Mouse (Mus musculus): ENCODE data around the gene Jakmip3. TPM values are rescaled to one million over a fixed set of nuclear protein-coding genes. Genes with fewer than 3 reads are reported as not detected.

The Jakmip3 gene
- total and polyA plus RNA-seq, 3 experiments = not detected

DNA sequence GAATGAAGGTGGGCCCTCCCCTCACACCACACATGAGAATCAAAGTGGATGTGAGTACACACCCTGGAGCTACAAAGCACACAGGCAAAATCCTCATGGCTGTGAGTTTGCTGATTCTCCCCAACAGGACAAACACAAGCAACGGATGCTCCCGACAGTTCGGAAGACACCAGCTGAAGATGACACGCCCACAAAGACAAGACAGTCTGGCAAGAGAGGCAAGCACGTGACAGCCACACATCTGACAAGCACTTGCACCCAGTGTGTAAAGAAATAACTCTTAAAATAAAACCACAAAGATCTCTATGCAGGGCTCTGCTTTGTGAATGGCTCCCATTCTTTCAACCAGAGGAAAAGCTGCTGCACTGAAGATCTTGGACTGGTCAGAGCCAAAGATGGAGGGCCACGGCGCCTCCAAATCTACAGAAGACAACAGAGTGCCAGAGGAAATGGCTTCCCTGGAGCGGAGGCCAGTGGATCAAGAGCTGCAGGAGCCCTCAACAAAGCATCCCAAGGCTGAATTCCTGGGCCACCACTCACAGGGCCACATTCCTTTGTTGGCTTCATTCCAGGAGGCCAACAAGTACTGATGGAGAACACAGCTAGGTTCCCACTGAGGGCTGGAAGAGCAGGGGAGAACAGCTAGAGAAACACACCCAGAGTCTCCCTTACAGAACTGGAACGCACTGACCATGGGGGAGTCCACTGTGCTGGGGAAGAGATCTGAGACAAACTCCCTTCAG, 167.5 kb downstream of the Jakmip3 start:
- H3K27ac ChIP-seq (ENCODE audit: insufficient read depth, low read depth) = no peak overlapping the region
- H3K79me2 ChIP-seq (replicated peaks; ENCODE audit: control insufficient read depth, extremely low read depth, insufficient read depth, poor library complexity, severe bottlenecking) = no peaks in the 10 kb centered on the region
- dilution Hi-C loops (cut with MboI; ENCODE audit: extremely low pct_ligation_motif_present, extremely low pct_unique_long_range_greater_than_20kb, low sequenced_read_pairs) (no loop called here), in situ Hi-C loops (cut with MboI; ENCODE audit: low pct_ligation_motif_present, low pct_unique_long_range_greater_than_20kb, low sequenced_read_pairs) (loop anchor here (25.0 kb wide), 1 partner anchor 379 kb away; no protein-coding TSS in a partner anchor)
- peaks cover 74% of the 10 kb centered on the region for H3K27me3 ChIP-seq (replicated peaks)
- no peak overlapping the region for H3K9ac ChIP-seq (ENCODE audit: insufficient read depth, low read depth)
- no peak for TF ChIP-seq TBP (conservative IDR thresholded peaks at IDR 0.05; ENCODE audit: low read depth, low read length)
- H3K9me3 ChIP-seq (replicated peaks; ENCODE audit: low read length) = no peaks in the 10 kb centered on the region
- H3K36me3 ChIP-seq (replicated peaks in 1 of 2; ENCODE audit: control insufficient read depth in 1 of 2, insufficient read depth in 1 of 2, low read length in 1 of 2) = no peaks in the 10 kb centered on the region
- H3K4me1 ChIP-seq (ENCODE audit: control insufficient read depth in 1 of 2, insufficient read depth in 2 of 2) = no peaks in the 10 kb centered on the region
- no peak overlapping the region for H3K4me2 ChIP-seq (ENCODE audit: insufficient read depth, low read depth, poor library complexity, severe bottlenecking)
- no peak for DNase-seq (ENCODE audit: extremely low read depth)
- no peak overlapping the region for H3K4me3 ChIP-seq (replicated peaks in 1 of 3; ENCODE audit: low read depth in 2 of 3, low read length in 2 of 3, poor library complexity in 1 of 3)

- Histone ChIP-seq H3K9ac (ENCODE audit: insufficient read depth, low read depth) (no peak overlapping the region), H3K4me1 (ENCODE audit: control insufficient read depth in 1 of 2, insufficient read depth in 2 of 2) (no peaks in the 10 kb centered on the region), H3K4me3 (replicated peaks in 1 of 3; ENCODE audit: low read depth in 2 of 3, low read length in 2 of 3, poor library complexity in 1 of 3) (no peak overlapping the region), H3K27me3 (replicated peaks) (peaks cover 45% of the 10 kb centered on the region), H3K36me3 (replicated peaks in 1 of 2; ENCODE audit: control insufficient read depth in 1 of 2, insufficient read depth in 1 of 2, low read length in 1 of 2) (no peaks in the 10 kb centered on the region), H3K27ac (ENCODE audit: insufficient read depth, low read depth) (no peak overlapping the region), H3K4me2 (ENCODE audit: insufficient read depth, low read depth, poor library complexity, severe bottlenecking) (no peak overlapping the region), H3K9me3 (replicated peaks; ENCODE audit: low read length) (no peaks in the 10 kb centered on the region), H3K79me2 (replicated peaks; ENCODE audit: control insufficient read depth, extremely low read depth, insufficient read depth, poor library complexity, severe bottlenecking) (no peaks in the 10 kb centered on the region)
- DNase-seq (ENCODE audit: extremely low read depth) = peak; percentile 34
- in situ Hi-C loops (cut with MboI; ENCODE audit: low pct_ligation_motif_present, low pct_unique_long_range_greater_than_20kb, low sequenced_read_pairs) = loop anchor here (25.0 kb wide), 1 partner anchor 368 kb away; no protein-coding TSS in a partner anchor
- dilution Hi-C loops (cut with MboI; ENCODE audit: extremely low pct_ligation_motif_present, extremely low pct_unique_long_range_greater_than_20kb, low sequenced_read_pairs) = no loop called here
- no peak for TF ChIP-seq KAT2A (IDR thresholded peaks at IDR 0.05; ENCODE audit: insufficient replicate concordance, low read length)
- no peak; the same call in 1 of the 2 replicates for TF ChIP-seq NELFE (IDR thresholded peaks at IDR 0.05; ENCODE audit: low read depth, low read length)
- peak; percentile 85 for TF ChIP-seq RAD21 (IDR thresholded peaks at IDR 0.05; ENCODE audit: low read depth, low read length)
- no peak for TF ChIP-seq HCFC1 (IDR thresholded peaks at IDR 0.05; ENCODE audit: low read depth, low read length)
- TF ChIP-seq UBTF (IDR thresholded peaks at IDR 0.05; ENCODE audit: low read depth, low read length) = no peak
- no peak for TF ChIP-seq TBP (conservative IDR thresholded peaks at IDR 0.05; ENCODE audit: low read depth, low read length)
- no peak for TF ChIP-seq BHLHE40 (IDR thresholded peaks at IDR 0.05; ENCODE audit: low read depth, low read length)
- TF ChIP-seq USF2 (conservative IDR thresholded peaks at IDR 0.05; ENCODE audit: low read depth, low read length) = no peak
- no peak for TF ChIP-seq JUN (IDR thresholded peaks at IDR 0.05; ENCODE audit: insufficient read depth, low read depth, low read length)
- TF ChIP-seq ZMIZ1 (IDR thresholded peaks at IDR 0.05; ENCODE audit: low read depth, low read length) = no peak
- no peak for TF ChIP-seq MXI1 (IDR thresholded peaks at IDR 0.05; ENCODE audit: low read depth, low read length)
- TF ChIP-seq POLR2AphosphoS2 (IDR thresholded peaks at IDR 0.05; ENCODE audit: low read depth, low read length) = no peak
- TF ChIP-seq CHD2 (IDR thresholded peaks at IDR 0.05; ENCODE audit: low read length) = no peak
- no peak for TF ChIP-seq PAX5 (IDR thresholded peaks at IDR 0.05; ENCODE audit: low read length)
- TF ChIP-seq ZNF384 (IDR thresholded peaks at IDR 0.05; ENCODE audit: low read depth, low read length) = no peak
- peak; percentile 50 to 89 for TF ChIP-seq CTCF (conservative IDR thresholded peaks at IDR 0.05 in 1 of 2, IDR thresholded peaks at IDR 0.05 in 1 of 2; ENCODE audit: low read depth in 2 of 2, low read length in 2 of 2)
- no peak for TF ChIP-seq ZKSCAN1 (IDR thresholded peaks at IDR 0.05; ENCODE audit: borderline replicate concordance, low read depth, low read length)
- 0 out of 2 replicates have a peak, but pooled peaks have one; percentile 16 for TF ChIP-seq TCF12 (IDR thresholded peaks at IDR 0.05; ENCODE audit: low read depth, low read length)
- TF ChIP-seq ETS1 (conservative IDR thresholded peaks at IDR 0.05; ENCODE audit: low read depth, low read length) = no peak
- TF ChIP-seq USF1 (IDR thresholded peaks at IDR 0.05; ENCODE audit: low read depth, low read length) = no peak
- TF ChIP-seq MYC (IDR thresholded peaks at IDR 0.05; ENCODE audit: low read depth, low read length) = no peak
- TF ChIP-seq ELF1 (IDR thresholded peaks at IDR 0.05; ENCODE audit: low read depth, low read length) = no peak
- no peak for TF ChIP-seq POLR2A (IDR thresholded peaks at IDR 0.05; ENCODE audit: low read depth, low read length)
- no peak for TF ChIP-seq MEF2A (IDR thresholded peaks at IDR 0.05; ENCODE audit: borderline replicate concordance, low read depth, low read length)
- TF ChIP-seq CHD1 (IDR thresholded peaks at IDR 0.05; ENCODE audit: low read depth, low read length) = no peak
- TF ChIP-seq GABPA (IDR thresholded peaks at IDR 0.05; ENCODE audit: insufficient replicate concordance, low read depth, low read length) = no peak
- TF ChIP-seq JUND (conservative IDR thresholded peaks at IDR 0.05; ENCODE audit: low read depth, low read length) = no peak
- TF ChIP-seq SMC3 (IDR thresholded peaks at IDR 0.05; ENCODE audit: low read depth, low read length) = peak; percentile 76
- TF ChIP-seq MAFK (IDR thresholded peaks at IDR 0.05; ENCODE audit: insufficient replicate concordance, low read length) = no peak
- TF ChIP-seq RCOR1 (conservative IDR thresholded peaks at IDR 0.05; ENCODE audit: low read depth, low read length) = no peak
- TF ChIP-seq MAZ (IDR thresholded peaks at IDR 0.05; ENCODE audit: low read depth, low read length) = no peak
Observed at GRCm38 (mm10) chr7:139119152-139119774, 178.7 kb downstream of the Jakmip3 start.
